Mouse (Mus musculus) heart, embryonic 14.5 days (tissue): ENCODE measurements at regions not wholly inside any gene's neighbourhood (a gene's known extent, or its start where the extent isn't known, plus 50 kb on each side); places are given as distances from the start of the nearest gene placed in this dataset.

ENCODE experiments used
- ATAC-seq: fragments of 200-750 bp; cut with Nextera tagmentation; 2 replicates; pipeline ENCODE4 v1.8.0; 2017; ENCODE audit warnings: low read depth, moderate TSS enrichment; ENCODE audit not compliant: insufficient number of reproducible peaks, insufficient read depth, low FRiP score
- H3K27ac ChIP-seq, 2 experiments: fragments of 200-500 bp in 1 of 2; fragments of 300-500 bp in 1 of 2; sonication (generic) in 1 of 2; replicated peaks in 1 of 2; 2 replicates each; pipeline ENCODE4 v1.5.1; 2012 to 2014; ENCODE audit warnings: low read depth in 2 of 2, low read length in 2 of 2, control low read depth in 1 of 2, mild to moderate bottlenecking in 1 of 2, mixed read lengths in 1 of 2; ENCODE audit not compliant: control insufficient read depth in 1 of 2, insufficient read depth in 1 of 2
- H3K27me3 ChIP-seq: fragments of 300-500 bp; sonication (generic); 2 replicates; pipeline ENCODE4 v1.6.1; 2014; ENCODE audit warnings: mild to moderate bottlenecking, low read length, control low read depth; ENCODE audit not compliant: control insufficient read depth, insufficient read depth
- H3K36me3 ChIP-seq: fragments of 300-500 bp; sonication (generic); 2 replicates; pipeline ENCODE4 v1.6.1; 2014; ENCODE audit warnings: mild to moderate bottlenecking, control low read depth, low read length, mixed read lengths; ENCODE audit not compliant: control insufficient read depth, insufficient read depth
- H3K4me1 ChIP-seq, 2 experiments: fragments of 200-500 bp in 1 of 2; fragments of 300-500 bp in 1 of 2; sonication (generic) in 1 of 2; 2 replicates each; pipeline ENCODE4 v1.6.1; 2012 to 2014; ENCODE audit warnings: low read length in 2 of 2, control low read depth in 1 of 2, mixed read lengths in 1 of 2; ENCODE audit not compliant: control insufficient read depth in 2 of 2, insufficient read depth in 2 of 2
- H3K4me2 ChIP-seq: fragments of 300-500 bp; sonication (generic); 2 replicates; pipeline ENCODE4 v1.6.1; 2014; ENCODE audit warnings: mild to moderate bottlenecking, low read length
- H3K4me3 ChIP-seq, 2 experiments: fragments of 200-500 bp in 1 of 2; fragments of 300-500 bp in 1 of 2; sonication (generic) in 1 of 2; 2 replicates each; pipeline ENCODE4 v1.5.1; 2012 to 2014; ENCODE audit warnings: low read length in 2 of 2, mild to moderate bottlenecking in 2 of 2, control low read depth in 1 of 2, low read depth in 1 of 2, moderate library complexity in 1 of 2; ENCODE audit not compliant: control insufficient read depth in 1 of 2, insufficient read depth in 1 of 2
- H3K9ac ChIP-seq: fragments of 300-500 bp; sonication (generic); 2 replicates; pipeline ENCODE4 v1.6.1; 2014; ENCODE audit warnings: mild to moderate bottlenecking, low read length
- H3K9me3 ChIP-seq: fragments of 300-500 bp; sonication (generic); 2 replicates; pipeline ENCODE4 v1.6.1; 2016; ENCODE audit warnings: low read length, control low read depth; ENCODE audit not compliant: control insufficient read depth
- WGBS: fragments of 180-500 bp; shearing (Covaris S2); extraction: QIAGEN DNeasy Blood & Tissue Kit; methylation state at CpG from one replicate; pipeline ENCODE4 v1.1.7; 2014; 5-methylcytosine and 5-hydroxymethylcytosine counted together

- H3K9ac ChIP-seq, result no peak overlapping the region
- no peak overlapping the region for H3K4me3 ChIP-seq
- H3K4me2 ChIP-seq, result no peak overlapping the region
- no peaks in the 10 kb centered on the region for H3K4me1 ChIP-seq
- no peaks in the 10 kb centered on the region for H3K9me3 ChIP-seq
- WGBS, result 48% methylated on average over 1 of the region's 1 CpGs
- no peak for ATAC-seq
- no peaks in the 10 kb centered on the region for H3K27me3 ChIP-seq
- H3K36me3 ChIP-seq, result no peaks in the 10 kb centered on the region
- H3K27ac ChIP-seq, result no peak overlapping the region
Measured at GRCm38 (mm10) chr16:66579551-66579950, 764.5 kb downstream of the Vgll3 start.

DNA sequence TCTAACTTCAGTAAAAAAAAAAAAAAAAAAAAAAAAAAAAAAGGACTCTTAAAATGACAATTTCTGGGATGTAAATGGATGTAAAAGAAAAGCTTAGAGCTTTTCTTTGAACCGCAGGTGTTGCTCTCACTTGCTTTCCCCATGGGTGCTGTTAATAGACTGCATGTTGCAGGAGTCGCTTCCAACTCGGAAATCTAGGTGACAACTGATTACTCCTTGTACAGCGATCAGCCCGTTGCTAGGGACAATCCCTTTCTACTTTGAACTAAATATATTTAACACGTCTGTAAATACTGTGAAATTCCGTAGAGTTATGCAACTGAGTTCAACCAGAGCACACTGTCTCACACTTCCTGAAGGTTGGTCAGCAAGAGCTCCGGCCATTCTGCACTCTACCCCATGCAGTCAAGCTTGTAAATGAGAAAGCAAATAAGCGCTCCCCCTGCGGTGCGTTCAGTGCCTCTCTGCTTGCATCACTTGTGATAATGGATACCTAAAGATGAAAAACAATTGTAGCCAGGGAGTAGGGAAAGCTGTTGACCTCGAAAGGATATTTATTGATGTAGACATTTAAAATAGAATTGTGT lies 770.7 kb downstream of the Vgll3 start:
- 5% methylated on average over 12 of the region's 12 CpGs for WGBS
- peak overlapping the region; percentile 19 to 36; a peak in 3 of 4 replicates for H3K4me3 ChIP-seq
- no peak for ATAC-seq

DNA sequence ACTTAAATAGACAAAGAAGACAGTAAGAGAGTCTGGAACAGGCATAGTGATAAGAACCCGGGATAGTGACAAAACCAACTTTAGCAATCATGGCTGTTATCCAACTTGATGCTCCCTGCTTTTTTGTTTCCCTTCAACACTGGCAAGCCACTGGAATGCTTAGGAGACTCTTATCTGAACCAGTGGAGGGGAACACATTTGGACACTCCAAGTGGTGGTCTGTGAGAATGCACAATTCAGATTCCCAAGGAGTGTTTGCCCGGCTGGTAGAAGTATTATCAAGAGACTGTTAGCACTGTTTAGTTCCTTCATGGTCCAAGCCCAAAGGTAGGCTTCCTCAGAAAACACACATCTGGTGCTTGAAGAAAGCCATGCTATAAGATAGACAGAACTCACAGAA lies 787.2 kb downstream of the Vgll3 start:
- H3K4me2 ChIP-seq, result no peak overlapping the region
- no peaks in the 10 kb centered on the region for H3K27me3 ChIP-seq
- no peak for ATAC-seq
- H3K27ac ChIP-seq, result no peak overlapping the region
- 6% methylated on average over 2 of the region's 2 CpGs for WGBS
- H3K4me1 ChIP-seq, result no peaks in the 10 kb centered on the region
- no peaks in the 10 kb centered on the region for H3K9me3 ChIP-seq
- no peak overlapping the region for H3K4me3 ChIP-seq
- no peak overlapping the region for H3K9ac ChIP-seq
- no peaks in the 10 kb centered on the region for H3K36me3 ChIP-seq

More for the DNA sequence above, 770.7 kb downstream of the Vgll3 start:
- Histone ChIP-seq H3K4me2 (peak overlapping the region; percentile 62), H3K27ac (no peak overlapping the region), H3K9ac (peak overlapping the region; percentile 38; the same call in 1 of the 2 replicates), H3K9me3 (no peaks in the 10 kb centered on the region), H3K4me1 (no peaks in the 10 kb centered on the region), H3K27me3 (no peaks in the 10 kb centered on the region), H3K36me3 (no peaks in the 10 kb centered on the region)

DNA sequence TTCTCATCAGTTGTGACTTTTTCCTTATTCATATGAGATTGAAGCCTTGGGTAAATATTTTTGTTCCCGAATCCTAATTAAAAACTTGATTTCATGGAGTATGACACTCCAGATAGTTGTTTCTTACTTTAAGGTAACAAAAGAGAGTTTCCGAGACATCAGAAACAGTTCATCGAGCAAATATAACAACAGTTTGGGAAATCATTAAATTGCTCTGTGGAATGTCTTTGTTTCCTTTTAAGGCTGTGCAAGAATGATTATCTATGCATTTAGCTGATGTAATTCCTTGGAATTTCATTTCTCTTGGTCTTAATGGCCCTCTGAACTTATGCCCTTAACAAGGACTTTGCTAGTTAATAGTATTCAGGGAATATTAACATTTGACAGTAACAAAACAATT lies 787.6 kb downstream of the Vgll3 start:
- ATAC-seq, result no peak
- no peaks in the 10 kb centered on the region for H3K9me3 ChIP-seq
- H3K4me1 ChIP-seq, result no peaks in the 10 kb centered on the region
- H3K36me3 ChIP-seq, result no peaks in the 10 kb centered on the region
- H3K27ac ChIP-seq, result no peak overlapping the region
- 86% methylated on average over 3 of the region's 3 CpGs for WGBS
- H3K9ac ChIP-seq, result no peak overlapping the region
- H3K4me3 ChIP-seq, result no peak overlapping the region
- H3K27me3 ChIP-seq, result no peaks in the 10 kb centered on the region
- no peak overlapping the region for H3K4me2 ChIP-seq

DNA sequence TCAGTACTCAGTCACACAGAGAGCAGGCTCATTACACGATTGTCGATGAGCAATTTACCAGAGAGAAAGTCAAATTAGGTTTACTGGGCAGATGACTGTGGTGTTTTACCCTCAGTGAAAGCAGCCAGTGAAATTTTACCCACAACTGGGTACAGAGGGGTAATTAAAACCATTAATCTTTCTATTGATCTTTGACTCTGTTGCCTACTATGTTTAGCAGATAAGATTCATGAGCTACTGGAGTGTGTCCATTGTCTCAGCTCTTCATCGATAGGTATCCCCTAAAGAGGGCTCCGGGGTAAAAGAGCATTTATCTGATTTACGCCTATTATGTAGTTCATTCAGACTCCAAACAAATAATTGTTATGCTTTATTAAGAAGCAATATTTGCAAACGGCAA lies 788.8 kb downstream of the Vgll3 start:
- H3K4me1 ChIP-seq, result no peaks in the 10 kb centered on the region
- no peak for ATAC-seq
- H3K9ac ChIP-seq, result no peak overlapping the region
- H3K27ac ChIP-seq, result no peak overlapping the region
- no peak overlapping the region for H3K4me2 ChIP-seq
- H3K36me3 ChIP-seq, result no peaks in the 10 kb centered on the region
- no peak overlapping the region for H3K4me3 ChIP-seq
- H3K9me3 ChIP-seq, result no peaks in the 10 kb centered on the region
- no peaks in the 10 kb centered on the region for H3K27me3 ChIP-seq
- WGBS, result 84% methylated on average over 6 of the region's 6 CpGs
